Mouse (Mus musculus): ENCODE measurements around the gene Ergic2. TPM values are rescaled to one million over a fixed set of nuclear protein-coding genes. Genes with fewer than 3 reads are reported as not detected.
"Not testable (repeated sequence)": the region's sequence is repeated elsewhere in the genome, so short reads cannot be mapped to it uniquely, and the experiment has no call there.

Ergic2 gene
- total RNA-seq, 2 experiments from 2014 or later = 72.1 to 81.3 TPM

DNA sequence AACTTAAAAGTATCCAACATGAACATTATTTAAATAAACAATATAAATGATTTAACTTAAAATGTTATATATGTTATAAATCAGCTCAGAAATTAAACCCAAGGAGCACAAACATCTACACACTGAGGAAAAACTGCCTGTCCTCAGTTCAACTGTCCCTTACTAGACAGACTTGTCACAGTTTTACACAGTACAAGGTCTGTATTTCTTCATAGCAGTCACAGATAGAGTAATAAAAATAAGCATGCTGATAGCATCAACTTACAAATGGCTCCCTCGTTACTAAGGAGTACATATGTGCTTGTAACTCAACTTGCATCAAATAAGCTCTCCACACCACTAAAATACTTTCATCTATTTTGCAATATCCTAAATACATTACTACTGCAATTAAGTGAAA lies 7.0 kb downstream of the Ergic2 start:
- Histone ChIP-seq H3K27ac (no peak overlapping the region), H3K4me3 (no peak overlapping the region)
- TF ChIP-seq CTCF (IDR thresholded peaks at IDR 0.05) = no peak
- DNase-seq (ENCODE audit: extremely low spot score in 1 of 2, low spot score in 2 of 2) = no peak
- intact Hi-C loops (cut with DNase I) = no loop called here

DNA sequence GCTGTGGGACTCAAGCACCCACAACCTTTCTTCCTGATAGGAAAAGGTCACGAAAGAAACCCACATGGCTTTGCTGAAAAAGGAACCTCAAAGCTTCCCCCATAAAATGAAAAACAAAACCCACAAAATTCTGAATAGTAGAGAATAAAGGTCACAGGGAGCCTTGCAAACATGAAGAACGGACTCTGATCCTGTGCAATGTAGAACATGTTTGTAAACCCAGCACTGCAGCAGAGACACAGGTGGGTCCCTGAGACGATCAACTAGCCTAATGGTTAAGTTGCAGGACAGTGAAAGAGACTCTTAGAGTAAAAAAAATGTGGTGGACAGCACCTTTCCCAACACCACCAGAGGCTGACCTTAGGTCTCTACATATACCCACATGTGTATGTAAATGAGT lies 12.4 kb downstream of the Ergic2 start:
- H3K4me3 ChIP-seq = no peak overlapping the region
- no peak overlapping the region for H3K27ac ChIP-seq
- TF ChIP-seq CTCF (IDR thresholded peaks at IDR 0.05) = no peak
- intact Hi-C loops (cut with DNase I) = no loop called here
- DNase-seq (ENCODE audit: extremely low spot score in 1 of 2, low spot score in 2 of 2) = no peak

DNA sequence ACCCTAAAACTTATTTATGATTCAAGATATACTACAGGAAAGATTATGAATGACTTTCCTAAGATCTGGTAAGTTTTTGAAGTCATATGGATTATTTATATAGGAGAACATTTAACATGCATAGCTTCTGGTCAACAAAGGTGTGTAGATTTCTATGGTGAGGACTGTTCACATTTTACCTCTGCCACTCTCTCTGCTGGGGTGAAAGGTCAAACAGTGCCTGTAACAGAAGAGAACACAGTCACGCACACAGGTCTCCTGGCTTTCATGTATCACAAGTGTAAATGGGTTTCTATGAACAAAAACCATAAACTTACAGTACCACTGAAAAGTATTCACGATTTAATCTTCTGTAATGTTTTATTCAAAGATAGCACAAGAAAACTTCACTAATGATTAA lies 13.0 kb downstream of the Ergic2 start:
- Histone ChIP-seq H3K4me3 (no peak overlapping the region), H3K27ac (no peak overlapping the region)
- TF ChIP-seq CTCF (IDR thresholded peaks at IDR 0.05) = no peak
- DNase-seq (ENCODE audit: extremely low spot score in 1 of 2, low spot score in 2 of 2) = no peak
- intact Hi-C loops (cut with DNase I) = no loop called here

DNA sequence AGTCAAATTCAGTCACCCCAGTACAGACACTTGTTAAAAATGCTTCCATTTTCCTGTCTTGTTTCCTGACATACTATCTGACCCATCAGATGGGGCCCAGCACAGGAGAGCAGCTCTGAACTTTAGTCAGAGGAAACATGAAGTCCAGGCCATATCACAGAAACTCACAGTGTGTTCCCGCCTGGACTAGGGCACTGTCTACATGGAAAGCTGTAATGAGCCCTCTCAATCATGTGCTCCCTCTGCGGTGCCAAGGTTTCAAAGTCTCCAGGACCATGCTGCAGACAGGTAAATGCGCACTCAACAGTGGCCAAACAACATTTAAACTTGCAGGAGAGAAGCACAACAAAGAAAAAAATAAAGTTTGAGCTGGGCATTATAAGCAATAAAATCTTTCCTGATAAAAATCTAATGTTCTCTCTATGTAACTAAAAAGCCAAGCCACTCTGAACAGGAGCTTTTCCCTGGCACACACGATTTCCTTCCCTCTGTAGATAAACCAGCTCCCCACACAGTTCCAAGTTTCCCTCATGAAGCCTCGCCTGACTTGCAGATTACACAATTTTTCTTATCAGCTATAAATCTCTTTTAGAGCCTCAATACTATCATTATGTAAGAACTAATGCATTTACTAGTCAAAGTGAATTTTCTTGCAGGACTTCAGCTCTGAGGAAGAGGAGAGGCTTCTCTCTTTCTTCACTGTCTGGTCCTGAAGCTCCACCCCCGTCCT lies 18.0 kb downstream of the Ergic2 start:
- no peak for TF ChIP-seq CTCF (IDR thresholded peaks at IDR 0.05)
- no peak for DNase-seq (ENCODE audit: extremely low spot score in 1 of 2, low spot score in 2 of 2)
- intact Hi-C loops (cut with DNase I) = no loop called here
- Histone ChIP-seq H3K4me3 (no peak overlapping the region), H3K27ac (no peak overlapping the region)

DNA sequence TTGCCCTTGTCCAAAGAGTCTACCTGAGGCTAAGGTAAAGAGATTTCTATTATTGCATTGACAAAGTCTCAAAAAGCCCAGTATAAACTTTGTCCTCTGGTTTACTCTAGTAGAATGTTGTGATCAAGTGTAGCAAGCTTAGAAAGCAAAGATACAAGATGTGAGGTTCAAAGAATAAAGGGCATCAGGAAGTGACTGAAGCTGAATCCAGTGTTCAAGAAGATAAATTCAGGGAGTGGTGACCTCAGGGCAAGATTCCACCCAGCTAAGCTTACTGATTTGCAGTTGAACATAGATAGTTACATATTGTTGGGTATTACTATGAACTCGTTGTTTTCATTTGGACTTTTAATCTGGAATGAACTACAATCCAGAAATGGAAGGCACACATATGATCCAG lies 26.5 kb downstream of the Ergic2 start:
- TF ChIP-seq CTCF (IDR thresholded peaks at IDR 0.05) = no peak
- DNase-seq (ENCODE audit: extremely low spot score in 1 of 2, low spot score in 2 of 2) = no peak
- intact Hi-C loops (cut with DNase I) = no loop called here

DNA sequence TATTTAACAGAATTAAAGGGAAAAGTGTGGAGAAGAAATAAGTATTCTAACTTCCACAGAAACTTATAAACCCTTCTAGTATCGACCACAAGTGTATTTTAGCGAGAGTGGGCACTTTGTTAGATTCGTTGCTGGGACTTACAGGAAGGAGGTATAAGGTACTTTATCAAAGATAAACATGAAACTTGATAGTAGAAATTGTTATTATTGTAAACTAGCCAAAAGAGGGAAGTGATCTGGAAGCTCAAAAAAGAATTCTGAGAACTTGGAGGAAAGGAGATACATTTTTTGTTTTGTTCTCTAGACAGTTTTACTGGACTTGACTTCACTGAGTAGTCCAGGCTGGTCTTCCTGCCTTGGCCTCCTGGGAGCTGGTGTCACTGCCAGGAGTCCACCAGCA lies 39.3 kb downstream of the Ergic2 start:
- Histone ChIP-seq H3K27ac (no peak overlapping the region), H3K4me3 (no peak overlapping the region)
- DNase-seq (ENCODE audit: extremely low spot score in 1 of 2, low spot score in 2 of 2) = no peak
- no peak for TF ChIP-seq CTCF (IDR thresholded peaks at IDR 0.05)
- intact Hi-C loops (cut with DNase I) = no loop called here

More for the DNA sequence above, 26.5 kb downstream of the Ergic2 start:
- Histone ChIP-seq H3K27ac (no peak overlapping the region), H3K4me3 (no peak overlapping the region)

DNA sequence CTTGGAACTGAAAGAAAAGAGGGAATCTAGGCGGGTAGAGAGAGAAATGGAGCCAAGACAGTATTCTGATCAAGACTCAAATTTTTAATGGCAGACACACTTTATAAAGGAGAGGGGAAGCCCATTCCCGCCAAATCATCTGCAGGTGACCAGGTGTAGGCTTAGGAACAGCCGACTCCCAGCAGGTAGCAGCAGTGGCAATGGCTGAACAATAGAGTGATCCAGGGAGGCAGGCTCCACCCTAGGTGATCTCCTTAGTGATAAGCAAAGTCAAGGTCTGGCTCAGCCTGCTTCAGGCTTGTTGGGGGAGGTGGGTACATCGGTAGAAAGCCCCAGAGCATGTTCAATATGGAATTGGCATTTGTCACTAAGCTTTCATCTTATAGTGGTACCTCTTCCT lies 59.9 kb downstream of the Ergic2 start:
- intact Hi-C loops (cut with DNase I); DNase-seq (ENCODE audit: extremely low spot score in 1 of 2, low spot score in 2 of 2); H3K4me3 ChIP-seq; H3K27ac ChIP-seq: not testable (repeated sequence)

DNA sequence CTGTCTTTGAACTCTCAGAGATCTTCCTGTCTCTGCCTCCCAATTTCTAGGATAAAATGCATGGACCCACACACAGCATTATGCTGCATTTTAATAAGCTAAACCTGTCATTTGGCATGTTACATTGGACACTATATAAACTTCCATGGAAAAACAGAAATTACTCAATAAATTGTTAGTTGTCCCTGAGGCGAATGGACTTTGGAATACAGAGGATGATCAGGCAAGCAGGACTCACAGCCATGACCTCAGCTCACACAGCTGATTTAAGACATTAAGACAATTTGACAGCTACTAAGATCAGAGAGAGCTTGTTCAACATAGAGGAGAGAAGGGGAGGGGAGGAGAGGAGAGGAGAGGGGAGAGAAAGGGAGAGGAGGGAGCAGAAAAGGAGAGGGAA lies 69.8 kb downstream of the Ergic2 start:
- no peak for DNase-seq (ENCODE audit: extremely low spot score in 1 of 2, low spot score in 2 of 2)
- TF ChIP-seq CTCF (IDR thresholded peaks at IDR 0.05) = no peak
- intact Hi-C loops (cut with DNase I) = no loop called here
- no peak overlapping the region for H3K27ac ChIP-seq
- no peak overlapping the region for H3K4me3 ChIP-seq

DNA sequence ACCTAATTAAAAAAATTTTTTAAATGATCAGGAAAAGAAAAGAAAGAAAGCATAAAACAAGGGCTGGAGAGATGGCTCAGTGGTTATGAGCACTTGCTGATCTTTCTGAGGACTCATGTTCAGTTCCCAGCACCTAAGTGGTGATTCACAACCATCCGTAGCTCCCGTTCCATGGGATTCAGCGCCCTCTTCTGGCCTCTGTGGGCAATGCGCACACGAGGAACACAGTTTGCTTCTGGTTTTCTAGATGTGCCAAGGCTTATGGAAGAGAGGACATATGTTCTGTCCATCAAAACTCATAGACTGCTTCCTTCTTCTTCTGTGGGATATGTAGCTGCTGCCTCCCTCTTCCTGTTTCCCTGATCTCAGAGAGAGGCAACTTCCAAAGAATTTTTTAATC lies 70.3 kb downstream of the Ergic2 start:
- Histone ChIP-seq H3K27ac (no peak overlapping the region), H3K4me3 (no peak overlapping the region)
- no peak for DNase-seq (ENCODE audit: extremely low spot score in 1 of 2, low spot score in 2 of 2)
- intact Hi-C loops (cut with DNase I) = no loop called here
- TF ChIP-seq CTCF (IDR thresholded peaks at IDR 0.05) = no peak; the same call in 1 of the 2 replicates

DNA sequence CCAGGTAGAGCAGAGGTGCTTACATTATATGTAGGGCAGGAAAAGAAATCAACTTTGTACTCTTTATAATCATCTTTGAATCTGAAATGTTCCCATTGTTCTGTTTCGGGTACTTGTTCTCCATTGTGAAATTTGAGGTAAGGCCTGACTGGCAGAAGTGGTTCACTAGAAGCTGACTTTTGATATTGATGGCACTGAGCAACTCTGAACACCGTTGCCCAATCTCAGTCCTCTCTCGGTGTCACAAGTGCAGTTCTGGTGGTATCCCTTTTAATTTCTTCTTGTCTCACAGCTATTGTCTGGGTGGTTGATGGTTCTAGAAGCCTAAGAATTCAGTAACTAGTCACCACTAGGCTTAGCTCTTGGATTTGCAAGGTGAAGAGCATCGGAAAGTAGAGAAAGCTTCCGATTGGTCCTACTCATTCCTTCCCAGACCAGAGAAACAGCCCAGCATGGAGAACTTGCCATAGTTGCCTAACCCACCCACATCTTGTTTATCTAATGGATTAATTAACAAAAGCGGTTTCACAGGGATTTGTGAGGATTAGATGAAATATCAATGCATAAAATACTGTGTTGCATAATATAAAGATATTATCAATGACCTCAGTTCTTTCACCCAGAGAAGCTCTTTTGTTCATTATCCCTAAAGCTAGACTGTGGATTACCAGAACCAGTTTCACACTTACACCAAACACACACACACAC lies 72.7 kb downstream of the Ergic2 start:
- intact Hi-C loops (cut with DNase I) = no loop called here
- TF ChIP-seq CTCF (IDR thresholded peaks at IDR 0.05) = no peak

DNA sequence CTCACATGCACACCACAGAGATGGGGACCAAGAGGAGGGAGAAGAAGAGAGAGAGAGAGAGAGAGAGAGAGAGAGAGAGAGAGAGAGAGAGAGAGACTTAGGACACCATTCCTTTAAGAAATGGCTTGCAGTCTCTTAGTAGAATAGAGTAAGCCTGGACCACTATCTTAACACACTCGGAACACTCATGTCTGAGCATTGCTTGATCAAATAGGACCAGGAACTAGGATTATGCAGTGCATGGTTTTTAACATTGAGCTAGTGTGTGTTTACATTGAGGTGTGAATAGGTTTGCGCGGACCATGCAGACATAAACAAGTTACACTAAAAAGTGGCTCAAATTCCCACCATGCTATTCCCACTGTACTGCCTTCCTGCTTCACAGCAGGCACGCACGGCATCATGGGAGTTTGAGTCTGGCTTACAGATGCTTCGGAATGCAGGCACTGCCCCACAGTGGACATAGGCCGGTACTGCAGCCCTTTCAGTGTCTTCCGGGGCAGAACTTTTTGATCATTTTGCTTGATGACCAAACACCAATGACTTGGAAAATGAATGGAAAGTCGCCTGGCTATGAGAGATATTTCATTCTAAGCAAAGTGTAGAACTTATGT lies 76.3 kb downstream of the Ergic2 start:
- TF ChIP-seq CTCF (IDR thresholded peaks at IDR 0.05) = peak; percentile 98
- intact Hi-C loops (cut with DNase I) = loop anchor here (1.0 kb wide), 1 partner anchor 135 kb away; no protein-coding TSS in a partner anchor
- Histone ChIP-seq H3K27ac (no peak overlapping the region), H3K4me3 (no peak overlapping the region)
- peak; percentile 80 for DNase-seq (ENCODE audit: extremely low spot score in 1 of 2, low spot score in 2 of 2)

More for the DNA sequence above, 72.7 kb downstream of the Ergic2 start:
- H3K27ac ChIP-seq = no peak overlapping the region
- DNase-seq (ENCODE audit: extremely low spot score in 1 of 2, low spot score in 2 of 2) = no peak
- no peak overlapping the region for H3K4me3 ChIP-seq

DNA sequence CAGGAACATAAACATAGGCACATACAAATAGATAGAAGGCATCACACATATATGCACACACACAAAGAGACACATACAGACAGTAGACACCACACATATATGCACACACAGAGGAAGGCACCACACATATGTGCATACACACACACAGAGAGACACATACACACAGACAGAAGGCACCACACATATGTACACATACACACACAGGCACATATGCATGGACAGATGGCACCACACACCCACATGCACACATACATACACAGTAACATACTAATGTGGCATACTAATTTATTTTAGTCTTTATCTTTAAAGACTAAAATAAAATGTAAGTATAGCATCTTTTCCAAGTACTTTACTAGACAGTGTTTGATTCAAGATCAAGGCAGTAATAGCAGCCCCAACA lies 78.6 kb downstream of the Ergic2 start:
- DNase-seq (ENCODE audit: extremely low spot score in 1 of 2, low spot score in 2 of 2) = no peak
- H3K4me3 ChIP-seq = no peak overlapping the region
- intact Hi-C loops (cut with DNase I) = no loop called here
- TF ChIP-seq CTCF (IDR thresholded peaks at IDR 0.05) = no peak
- no peak overlapping the region for H3K27ac ChIP-seq

All from left cerebral cortex, adult 2 months (tissue).